Mouse (Mus musculus) ES-E14 (cell line): ENCODE results near the gene Cenpn. TPM values are rescaled to one million over a fixed set of nuclear protein-coding genes. Genes with fewer than 3 reads are reported as not detected.

Source experiments
- DNase-seq: peaks from one replicate; pipeline ENCODE4 v3.0.0-alpha.2; 2013; ENCODE audit warnings: low read depth, low spot score
- H3K27ac ChIP-seq: 2 replicates; pipeline ENCODE4 v1.5.1; 2012; ENCODE audit warnings: low read depth, mild to moderate bottlenecking, low read length, moderate library complexity, mixed read lengths; ENCODE audit not compliant: poor library complexity, insufficient read depth, severe bottlenecking
- H3K36me3 ChIP-seq: 2 replicates; pipeline ENCODE4 v1.6.1; 2012; ENCODE audit warnings: mild to moderate bottlenecking, low read length, moderate library complexity, mixed read lengths; ENCODE audit not compliant: control insufficient read depth, poor library complexity, insufficient read depth, severe bottlenecking
- H3K4me1 ChIP-seq, 2 experiments: fragments of 150-350 bp in 1 of 2; sonication (generic) in 1 of 2; 2 replicates each; pipeline ENCODE4 v1.6.1; 2012; ENCODE audit warnings: low read length in 2 of 2, mild to moderate bottlenecking in 1 of 2, mixed read lengths in 1 of 2; ENCODE audit not compliant: control insufficient read depth in 2 of 2, insufficient read depth in 2 of 2, poor library complexity in 1 of 2
- H3K4me3 ChIP-seq, 2 experiments: fragments of 150-350 bp in 1 of 2; sonication (generic) in 1 of 2; 2 replicates each; pipeline ENCODE4 v1.5.1; 2012; ENCODE audit warnings: low read length in 2 of 2, low read depth in 1 of 2, mild to moderate bottlenecking in 1 of 2, mixed read lengths in 1 of 2; ENCODE audit not compliant: insufficient read depth in 1 of 2, poor library complexity in 1 of 2, severe bottlenecking in 1 of 2
- H3K9ac ChIP-seq: 2 replicates; pipeline ENCODE4 v1.6.1; 2012; ENCODE audit warnings: low read depth, mild to moderate bottlenecking, low read length, mixed read lengths; ENCODE audit not compliant: poor library complexity, insufficient read depth, severe bottlenecking
- H3K9me3 ChIP-seq: fragments of 150-350 bp; sonication (generic); 2 replicates; pipeline ENCODE4 v1.6.1; 2012; ENCODE audit warnings: low read depth, mild to moderate bottlenecking, low read length; ENCODE audit not compliant: control insufficient read depth, insufficient read depth
- CHD2 ChIP-seq: IDR thresholded peaks from 2 replicates; pipeline ENCODE4 v1.6.1; 2014; ENCODE audit warnings: mild to moderate bottlenecking, low read depth, low read length, inconsistent platforms
- HCFC1 ChIP-seq: IDR thresholded peaks from 2 replicates; pipeline ENCODE4 v1.6.1; 2012; ENCODE audit warnings: low read length, inconsistent platforms, borderline replicate concordance; ENCODE audit not compliant: insufficient read depth
- MAFK ChIP-seq: IDR thresholded peaks from 2 replicates; pipeline ENCODE4 v1.6.1; 2014; ENCODE audit warnings: mild to moderate bottlenecking, low read depth, low read length, inconsistent platforms; ENCODE audit not compliant: insufficient read depth
- ZC3H11A ChIP-seq: IDR thresholded peaks from 2 replicates; pipeline ENCODE4 v1.6.1; 2012; ENCODE audit warnings: low read depth, mild to moderate bottlenecking, inconsistent platforms, low read length, borderline replicate concordance
- ZNF384 ChIP-seq: IDR thresholded peaks from 2 replicates; pipeline ENCODE4 v1.6.1; 2012; ENCODE audit warnings: low read depth, low read length, inconsistent platforms
- in situ Hi-C, 2 experiments: fragments of 600-800 bp; cut with MboI; formaldehyde crosslinking; loops; one replicate each; pipeline ENCODE4 v1.15.1; 2025; ENCODE audit warnings: low sequenced_read_pairs in 2 of 2, inconsistent platforms in 1 of 2; ENCODE audit not compliant: unreplicated experiment in 2 of 2
- total RNA-seq: library from RNA; depleted of rRNA; stranded (reverse); fragments of 300-350 nt; gene quantifications from 2 replicates; pipeline ENCODE4 v1.2.3, GENCODE M21; 2012

Cenpn gene
- total RNA-seq, 1 experiment = 30.2 TPM

GRCm38 (mm10) chr8:116975606-116976005, 54.1 kb downstream of the Cenpn start:
- Histone ChIP-seq H3K9ac (no peak overlapping the region; the same call in 1 of the 2 replicates), H3K9me3 (no peaks in the 10 kb centered on the region), H3K4me1 (peaks cover 2 to 29% of the 10 kb centered on the region in 2 experiments; a peak in 2 of 4 replicates), H3K4me3 (no peak overlapping the region), H3K36me3 (no peaks in the 10 kb centered on the region), H3K27ac (peak overlapping the region; percentile 17; the same call in 1 of the 2 replicates)
- TF ChIP-seq MAFK = no peak
- no peak for TF ChIP-seq HCFC1
- no peak for TF ChIP-seq ZC3H11A
- no peak for TF ChIP-seq CHD2
- no peak for TF ChIP-seq ZNF384
- in situ Hi-C loops = no loop called here
- DNase-seq = no peak

GRCm38 (mm10) chr8:116978052-116978451, 56.5 kb downstream of the Cenpn start:
- TF ChIP-seq ZC3H11A (no peak), ZNF384 (0 out of 2 replicates have a peak, but pooled peaks have one; percentile 27), MAFK (no peak)
- in situ Hi-C loops = no loop called here
- Histone ChIP-seq H3K9ac (no peak overlapping the region), H3K27ac (no peak overlapping the region), H3K36me3 (no peaks in the 10 kb centered on the region), H3K9me3 (no peaks in the 10 kb centered on the region), H3K4me3 (peak overlapping the region; percentile 93 to 100), H3K4me1 (peaks cover 0 to 16% of the 10 kb centered on the region in 2 experiments; a peak in 1 of 4 replicates)
- DNase-seq = no peak

GRCm38 (mm10) chr8:116978631-116979256, 57.2 kb downstream of the Cenpn start, which contains the start of gene 1700030J22Rik:
1700030J22Rik (minus strand) TSS chr8:116978959.
- Histone ChIP-seq H3K27ac (no peak within 1 kb of the TSS), H3K4me3 (peak within 1 kb of the TSS; percentile 93 to 100), H3K36me3 (no peaks in the 10 kb centered on the region), H3K9me3 (no peaks in the 10 kb centered on the region), H3K4me1 (peaks cover 0 to 14% of the 10 kb centered on the region in 2 experiments; a peak in 1 of 4 replicates), H3K9ac (peak within 1 kb of the TSS; percentile 74)
- TF ChIP-seq ZC3H11A = no peak
- no peak for TF ChIP-seq ZNF384
- peak; percentile 74; the same call in 1 of the 2 replicates for TF ChIP-seq HCFC1
- TF ChIP-seq MAFK = no peak
- TF ChIP-seq CHD2 = no peak
- in situ Hi-C loops = no loop called here
- peak; percentile 97 for DNase-seq

- no peak overlapping the region for H3K4me3 ChIP-seq
- H3K4me1 ChIP-seq = peaks cover 0 to 2% of the 10 kb centered on the region in 2 experiments; a peak in 1 of 4 replicates
- no peak for TF ChIP-seq CHD2
- no peak for TF ChIP-seq MAFK
- TF ChIP-seq ZNF384 = no peak
- TF ChIP-seq ZC3H11A = no peak
- TF ChIP-seq HCFC1 = no peak
- H3K36me3 ChIP-seq = peaks cover 7% of the 10 kb centered on the region
- H3K9me3 ChIP-seq = no peaks in the 10 kb centered on the region
- no peak overlapping the region for H3K9ac ChIP-seq
- no peak overlapping the region for H3K27ac ChIP-seq
- peak; percentile 66 for DNase-seq
- in situ Hi-C loops = no loop called here
Observed at GRCm38 (mm10) chr8:116980117-116980516, 58.6 kb downstream of the Cenpn start.
